Mouse (Mus musculus): Measurements from ENCODE around the gene Ppp1r21. TPM values are rescaled to one million over a fixed set of nuclear protein-coding genes. Genes with fewer than 3 reads are reported as not detected.

Gene Ppp1r21
- total and polyA plus RNA-seq, 3 experiments, result 11.1 to 16.2 TPM; not detected in 1

GRCm38 (mm10) chr17:88529519-88530235 is at the start of gene Ppp1r21 (continued):
- 0 out of 2 replicates have a peak, but pooled peaks have one; percentile 70 for TF ChIP-seq CHD1 (IDR thresholded peaks at IDR 0.05; ENCODE audit: low read depth, low read length)
- no peak for TF ChIP-seq ZNF384 (IDR thresholded peaks at IDR 0.05; ENCODE audit: low read depth, low read length)
- peak; percentile 60 for TF ChIP-seq TCF12 (IDR thresholded peaks at IDR 0.05; ENCODE audit: low read depth, low read length)
- TF ChIP-seq RCOR1 (IDR thresholded peaks at IDR 0.05; ENCODE audit: low read depth, low read length), result 0 out of 2 replicates have a peak, but pooled peaks have one; percentile 6

- Histone ChIP-seq H3K9me3 (replicated peaks; ENCODE audit: insufficient read depth, low read length) (no peaks in the 10 kb centered on the region), H3K79me2 (ENCODE audit: control insufficient read depth, insufficient read depth, low read length, poor library complexity) (peaks cover 4% of the 10 kb centered on the region), H3K27ac (ENCODE audit: control insufficient read depth, low read depth, low read length) (peak overlapping the region; percentile 75), H3K36me3 (ENCODE audit: control insufficient read depth in 1 of 2, insufficient read depth in 2 of 2, low read length in 2 of 2) (peaks cover 6 to 36% of the 10 kb centered on the region in 2 experiments), H3K27me3 (ENCODE audit: control insufficient read depth in 1 of 2, insufficient read depth in 2 of 2, low read length in 2 of 2) (no peaks in the 10 kb centered on the region), H3K4me1 (ENCODE audit: control insufficient read depth in 1 of 2, insufficient read depth in 2 of 2, low read length in 2 of 2) (peaks cover 26 to 30% of the 10 kb centered on the region in 2 experiments), H3K9ac (ENCODE audit: control insufficient read depth, low read depth, low read length, poor library complexity, severe bottlenecking) (peak overlapping the region; percentile 16; the same call in 1 of the 2 replicates), H3K4me3 (ENCODE audit: control insufficient read depth in 1 of 2, insufficient read depth in 1 of 2, low read depth in 2 of 2, low read length in 2 of 2) (no peak overlapping the region; a peak in 1 of 4 replicates)
- TF ChIP-seq TAL1 (IDR thresholded peaks at IDR 0.05; ENCODE audit: low read length) (peak; percentile 56), SIN3A (IDR thresholded peaks at IDR 0.05; ENCODE audit: low read length) (no peak), TCF12 (IDR thresholded peaks at IDR 0.05; ENCODE audit: low read depth, low read length) (0 out of 2 replicates have a peak, but pooled peaks have one; percentile 17), GATA1 (IDR thresholded peaks at IDR 0.05; ENCODE audit: low read depth, low read length) (peak; percentile 48), ETS1 (IDR thresholded peaks at IDR 0.05; ENCODE audit: low read depth, low read length) (0 out of 2 replicates have a peak, but pooled peaks have one; percentile 23), EP300 (IDR thresholded peaks at IDR 0.05; ENCODE audit: low read depth in 1 of 2, low read length in 2 of 2) (peak; percentile 56 to 68)
- peak; percentile 71 for DNase-seq (ENCODE audit: low read depth, low spot score)
Observed at GRCm38 (mm10) chr17:88480369-88480768, 49.5 kb upstream of the Ppp1r21 start.

DNA sequence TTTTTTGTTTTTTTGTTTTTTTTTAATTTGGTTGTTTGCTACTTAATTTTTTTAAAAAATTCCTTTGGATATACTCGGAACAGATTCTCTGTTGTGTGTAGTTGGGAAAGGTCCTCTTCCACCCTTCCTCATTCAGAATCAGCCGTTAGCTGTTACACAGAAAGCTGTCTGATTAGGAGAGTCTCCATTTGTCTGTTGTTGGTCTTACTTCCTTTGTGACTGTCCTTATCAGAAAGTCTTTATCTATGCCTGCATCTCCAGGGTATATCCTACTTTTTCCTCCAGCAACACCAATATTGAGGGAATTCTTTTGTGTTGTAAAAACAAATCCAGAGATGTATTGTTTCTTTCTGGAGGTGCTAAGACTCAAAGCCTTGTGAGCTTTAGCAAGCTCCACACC is 48.9 kb upstream of the Ppp1r21 start:
- Histone ChIP-seq H3K9ac (ENCODE audit: control insufficient read depth, low read depth, low read length, poor library complexity, severe bottlenecking) (peak overlapping the region; percentile 16), H3K36me3 (ENCODE audit: control insufficient read depth in 1 of 2, insufficient read depth in 2 of 2, low read length in 2 of 2) (peaks cover 6 to 32% of the 10 kb centered on the region in 2 experiments), H3K4me1 (ENCODE audit: control insufficient read depth in 1 of 2, insufficient read depth in 2 of 2, low read length in 2 of 2) (peaks cover 26 to 30% of the 10 kb centered on the region in 2 experiments), H3K27ac (ENCODE audit: control insufficient read depth, low read depth, low read length) (peak overlapping the region; percentile 75), H3K4me3 (ENCODE audit: control insufficient read depth in 1 of 2, insufficient read depth in 1 of 2, low read depth in 2 of 2, low read length in 2 of 2) (no peak overlapping the region), H3K27me3 (ENCODE audit: control insufficient read depth in 1 of 2, insufficient read depth in 2 of 2, low read length in 2 of 2) (no peaks in the 10 kb centered on the region), H3K9me3 (replicated peaks; ENCODE audit: insufficient read depth, low read length) (no peaks in the 10 kb centered on the region), H3K79me2 (ENCODE audit: control insufficient read depth, insufficient read depth, low read length, poor library complexity) (peaks cover 4% of the 10 kb centered on the region)
- DNase-seq (ENCODE audit: low read depth, low spot score), result peak; percentile 51
- TF ChIP-seq MYC (IDR thresholded peaks at IDR 0.05; ENCODE audit: low read depth, low read length) (no peak), MAX (IDR thresholded peaks at IDR 0.05; ENCODE audit: low read length) (no peak), ZNF384 (IDR thresholded peaks at IDR 0.05; ENCODE audit: low read depth, low read length) (no peak; the same call in 1 of the 2 replicates), TCF12 (IDR thresholded peaks at IDR 0.05; ENCODE audit: low read depth, low read length) (peak; percentile 69; the same call in 1 of the 2 replicates), GATA1 (IDR thresholded peaks at IDR 0.05; ENCODE audit: low read depth, low read length) (peak; percentile 92), ELF1 (IDR thresholded peaks at IDR 0.05; ENCODE audit: low read depth, low read length) (0 out of 2 replicates have a peak, but pooled peaks have one; percentile 37), SMC3 (IDR thresholded peaks at IDR 0.05; ENCODE audit: low read depth, low read length) (no peak), CHD2 (IDR thresholded peaks at IDR 0.05; ENCODE audit: low read length) (no peak), USF2 (IDR thresholded peaks at IDR 0.05; ENCODE audit: borderline replicate concordance in 1 of 2, insufficient read depth in 1 of 2, low read depth in 1 of 2, low read length in 2 of 2) (no peak), EP300 (IDR thresholded peaks at IDR 0.05; ENCODE audit: low read depth in 1 of 2, low read length in 2 of 2) (peak; percentile 89 to 92), ETS1 (IDR thresholded peaks at IDR 0.05; ENCODE audit: low read depth, low read length) (peak; percentile 76), GABPA (IDR thresholded peaks at IDR 0.05; ENCODE audit: low read depth, low read length) (no peak), RCOR1 (IDR thresholded peaks at IDR 0.05; ENCODE audit: low read depth, low read length) (peak; percentile 60; the same call in 1 of the 2 replicates), NELFE (IDR thresholded peaks at IDR 0.05; ENCODE audit: low read depth, low read length) (no peak), JUND (IDR thresholded peaks at IDR 0.05; ENCODE audit: low read depth, low read length) (no peak), USF1 (IDR thresholded peaks at IDR 0.05; ENCODE audit: low read depth, low read length) (no peak), MAFK (IDR thresholded peaks at IDR 0.05; ENCODE audit: borderline replicate concordance, low read depth, low read length) (no peak), E2F4 (IDR thresholded peaks at IDR 0.05; ENCODE audit: borderline replicate concordance, low read depth, low read length) (no peak), MYB (IDR thresholded peaks at IDR 0.05; ENCODE audit: low read depth, low read length) (peak; percentile 91), POLR2A (IDR thresholded peaks at IDR 0.05; ENCODE audit: control insufficient read depth in 1 of 2, insufficient read depth in 1 of 2, low read depth in 1 of 2, low read length in 2 of 2, poor library complexity in 1 of 2) (no peak), HCFC1 (IDR thresholded peaks at IDR 0.05; ENCODE audit: low read depth, low read length) (no peak), ZKSCAN1 (IDR thresholded peaks at IDR 0.05; ENCODE audit: low read depth, low read length) (no peak), CTCF (IDR thresholded peaks at IDR 0.05 in 2 of 3, conservative IDR thresholded peaks at IDR 0.05 in 1 of 3; ENCODE audit: control insufficient read depth in 1 of 3, insufficient read depth in 1 of 3, low read depth in 2 of 3, low read length in 3 of 3, poor library complexity in 1 of 3, severe bottlenecking in 1 of 3) (no peak), SIN3A (IDR thresholded peaks at IDR 0.05; ENCODE audit: low read length) (peak; percentile 62)

Data from MEL (cell line).